Mouse (Mus musculus): ENCODE results near the gene Snw1.

DNA sequence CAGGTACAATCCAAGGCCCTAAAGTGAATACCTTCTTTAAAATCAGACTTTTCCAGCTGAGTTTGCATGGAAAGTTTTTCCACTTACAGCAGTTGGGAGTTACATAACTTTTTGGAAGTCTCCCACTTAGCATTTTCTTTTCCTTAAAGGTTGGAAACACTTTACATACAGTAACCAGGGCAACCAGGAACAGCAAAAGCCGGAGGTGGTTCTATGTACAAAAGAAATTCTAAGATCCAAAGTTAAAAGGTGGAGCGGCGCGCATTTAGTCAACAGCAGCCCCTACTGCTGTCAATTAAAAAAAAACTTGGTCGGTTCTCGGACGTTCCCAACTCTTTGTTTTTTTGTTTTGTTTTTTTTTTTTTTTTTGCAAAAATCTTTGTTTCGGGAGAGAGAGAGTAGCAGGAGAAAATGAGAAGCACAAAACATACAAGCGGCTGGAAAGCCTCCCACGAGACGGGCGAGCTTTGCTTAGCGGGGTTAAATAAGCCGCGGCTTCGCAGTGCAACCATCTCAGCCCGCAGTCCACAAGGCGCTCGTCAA is 582 bp downstream of the Snw1 start:
- TF ChIP-seq CTCF (IDR thresholded peaks at IDR 0.05; ENCODE audit: low read depth, low read length) (no peak), POLR2A (IDR thresholded peaks at IDR 0.05; ENCODE audit: borderline replicate concordance, low read depth, low read length) (no peak)

Data from bone marrow macrophage, adult 2 months (primary cell).